Mouse (Mus musculus) megakaryocyte, embryonic 14.5 days (primary cell): ENCODE results near the gene Ampd1.

ENCODE experiments used
- FLI1 ChIP-seq: IDR thresholded peaks from 2 replicates; pipeline ENCODE4 v1.6.1; 2012; ENCODE audit warnings: low read length, inconsistent platforms, mixed read lengths
- GATA1 ChIP-seq: IDR thresholded peaks from 3 replicates; pipeline ENCODE4 v1.6.1; 2012; ENCODE audit warnings: mixed read lengths, low read length, inconsistent platforms, borderline replicate concordance

GRCm38 (mm10) chr3:103127177-103127576, 53.4 kb downstream of the Ampd1 start:
- TF ChIP-seq GATA1 (no peak), FLI1 (no peak)
